Mouse (Mus musculus) cerebellum, adult 8-10 months (tissue): Measurements from ENCODE around the gene Cd8b1.
"Not testable (repeated sequence)": the region's sequence is repeated elsewhere in the genome, so short reads cannot be mapped to it uniquely, and the experiment has no call there.

Source experiments
- DNase-seq: peaks from one replicate; pipeline ENCODE4 v3.0.0; 2022

Cd8b1 gene

DNA sequence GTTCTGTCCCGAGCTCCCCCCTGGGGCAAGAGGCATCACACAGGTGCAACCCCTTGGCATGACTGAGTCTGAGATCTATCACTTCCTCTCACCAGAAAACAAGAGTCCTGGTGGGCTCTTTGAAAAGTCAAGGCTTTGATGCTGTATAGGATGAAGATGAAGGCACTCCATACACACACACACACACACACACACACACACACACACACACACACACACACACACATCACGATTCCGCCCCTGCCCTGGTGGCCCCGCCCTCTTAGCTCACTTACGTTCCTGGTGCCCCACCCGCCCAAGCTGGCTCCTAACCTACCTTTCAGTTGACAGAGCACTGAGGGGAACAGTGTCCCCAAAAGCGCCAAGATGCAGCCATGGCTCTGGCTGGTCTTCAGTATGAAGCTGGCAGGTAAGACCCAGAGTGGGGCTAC, at the start of gene Cd8b1:
Gene Cd8b1 (plus strand): TSS at position 298 of the 431 bp plus-strand sequence.
- DNase-seq: no peak

DNA sequence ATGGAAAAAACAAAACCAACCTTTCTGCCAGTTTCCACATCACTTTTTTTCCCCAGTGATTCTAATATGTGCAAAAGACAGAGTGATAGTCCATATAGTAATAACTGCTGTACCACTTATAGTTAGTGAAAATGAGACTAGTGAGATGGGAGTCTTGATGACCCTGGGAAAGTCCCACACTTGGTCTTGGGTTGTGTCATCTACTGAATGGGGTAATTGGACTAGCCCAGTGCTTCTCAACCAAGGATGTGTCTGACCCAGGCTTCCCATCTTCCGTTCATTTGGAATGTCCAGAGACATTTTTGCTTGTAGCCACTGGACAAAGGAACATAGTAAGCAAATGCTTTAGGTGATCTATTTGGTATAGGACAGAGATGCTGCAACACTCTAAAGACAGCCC, 48.9 kb upstream of the Cd8b1 start:
- DNase-seq: no peak

DNA sequence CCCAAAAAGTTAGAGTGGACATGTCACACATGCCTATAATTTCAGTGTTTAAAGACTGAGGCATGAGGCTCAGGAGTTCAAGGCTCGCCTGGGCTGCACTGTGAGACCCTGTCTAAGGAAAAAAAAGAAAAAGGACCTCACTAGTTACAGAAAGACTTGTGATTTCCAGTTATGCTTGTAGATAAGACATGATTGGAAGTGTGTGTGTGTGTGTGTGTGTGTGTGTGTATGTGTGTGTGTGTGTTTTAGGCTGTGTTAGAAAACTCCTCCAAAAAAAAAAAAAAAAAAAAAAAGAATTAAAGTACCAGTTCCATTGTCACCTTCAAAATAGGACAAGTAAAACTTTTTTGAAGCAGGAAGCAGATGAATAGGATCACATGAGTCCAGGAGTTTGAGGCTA, 48.0 kb upstream of the Cd8b1 start:
- no peak for DNase-seq

DNA sequence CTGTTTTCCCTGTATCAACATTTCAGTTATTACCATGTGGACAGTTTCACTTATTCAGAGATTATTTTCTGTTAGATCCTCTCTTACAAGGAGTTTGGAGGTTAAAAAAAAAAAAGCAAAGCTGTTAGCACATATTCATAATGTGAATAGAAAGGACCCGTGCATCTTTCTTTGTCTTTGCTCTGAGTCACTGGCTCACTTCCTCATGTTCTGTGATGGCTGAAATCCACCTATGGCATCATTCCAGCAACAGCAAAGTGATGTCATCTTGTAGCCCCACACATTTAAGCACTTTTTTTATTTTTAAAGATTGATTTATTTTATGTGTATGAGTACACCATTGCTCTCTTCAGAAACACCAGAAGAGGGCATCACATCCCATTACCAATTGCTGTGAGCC, 43.2 kb upstream of the Cd8b1 start:
- DNase-seq: no peak

DNA sequence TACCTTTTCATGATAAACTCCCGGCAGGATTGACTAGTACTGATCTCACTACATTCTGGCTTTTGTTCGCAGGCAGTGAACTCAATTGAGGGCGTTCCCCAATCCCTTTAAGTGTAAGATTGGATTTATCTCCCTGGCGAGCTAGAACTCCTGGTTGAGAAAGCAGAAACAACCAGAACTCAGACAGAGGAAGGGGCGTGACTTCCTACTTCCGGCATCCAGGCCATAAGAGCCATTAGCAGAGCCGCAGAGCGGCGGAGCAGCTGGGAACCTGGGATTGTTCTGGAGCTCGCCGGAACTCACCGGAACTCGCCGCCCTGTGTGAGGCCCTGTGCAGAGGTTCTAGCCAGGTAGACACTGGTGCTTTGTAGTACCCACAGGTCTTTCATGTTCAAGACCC, 29.1 kb upstream of the Cd8b1 start:
- no peak for DNase-seq

DNA sequence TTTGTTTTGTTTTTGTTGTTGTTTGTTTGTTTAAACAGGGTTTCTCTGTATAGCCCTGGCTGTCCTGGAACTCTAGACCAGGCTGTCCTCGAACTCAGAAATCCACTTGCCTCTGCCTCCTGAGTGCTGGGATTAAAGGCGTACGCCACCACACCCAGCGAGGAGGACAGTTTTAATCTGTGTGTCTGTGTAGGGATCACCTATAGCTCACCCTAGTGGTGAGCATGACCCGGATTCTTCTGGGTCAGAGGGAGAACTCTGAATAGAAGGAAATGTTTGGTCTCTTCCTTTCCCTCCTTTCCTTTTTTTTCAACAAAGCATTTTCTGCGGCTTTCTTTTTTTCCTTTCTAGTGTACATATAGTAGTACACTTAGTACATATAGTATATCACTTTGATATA, 27.3 kb upstream of the Cd8b1 start:
- no peak for DNase-seq

DNA sequence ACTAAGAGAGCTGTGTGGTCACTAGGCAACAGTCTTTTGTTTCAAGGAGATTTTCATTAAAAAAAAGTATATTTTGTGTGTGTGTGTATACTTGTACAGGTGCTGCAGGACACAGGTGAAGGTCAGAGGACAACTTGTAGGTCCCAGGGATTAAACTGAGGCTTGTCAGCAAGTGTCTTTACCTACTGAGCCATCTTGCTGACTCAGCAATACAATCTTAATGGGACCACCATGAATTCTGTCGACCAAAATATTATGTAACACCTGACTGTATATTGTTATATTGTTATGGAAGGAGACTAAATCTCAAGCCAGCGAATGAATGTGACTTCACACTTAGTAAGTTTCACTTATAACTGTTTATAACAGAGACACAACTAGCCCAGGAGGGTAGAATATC, 24.5 kb upstream of the Cd8b1 start:
- DNase-seq: no peak

DNA sequence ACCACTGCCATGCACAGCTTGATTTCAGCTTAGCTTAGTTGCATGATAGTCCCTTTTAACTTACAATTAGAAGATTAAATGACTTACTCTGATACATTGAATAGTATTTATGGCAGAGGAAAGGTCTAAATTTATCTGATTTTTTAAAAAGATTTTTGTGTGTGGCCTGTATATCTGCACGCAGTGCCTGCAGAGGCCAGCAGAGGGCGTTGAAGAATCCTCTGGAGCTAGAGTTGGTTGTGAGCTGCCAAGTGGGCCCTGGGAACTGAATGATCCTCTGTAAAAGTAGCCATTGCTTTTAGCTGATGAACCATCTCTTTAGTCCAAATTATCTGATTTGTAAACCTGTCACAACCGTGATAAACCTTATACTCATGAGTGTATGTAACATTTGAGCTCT, 23.8 kb upstream of the Cd8b1 start:
- peak; percentile 12 for DNase-seq

DNA sequence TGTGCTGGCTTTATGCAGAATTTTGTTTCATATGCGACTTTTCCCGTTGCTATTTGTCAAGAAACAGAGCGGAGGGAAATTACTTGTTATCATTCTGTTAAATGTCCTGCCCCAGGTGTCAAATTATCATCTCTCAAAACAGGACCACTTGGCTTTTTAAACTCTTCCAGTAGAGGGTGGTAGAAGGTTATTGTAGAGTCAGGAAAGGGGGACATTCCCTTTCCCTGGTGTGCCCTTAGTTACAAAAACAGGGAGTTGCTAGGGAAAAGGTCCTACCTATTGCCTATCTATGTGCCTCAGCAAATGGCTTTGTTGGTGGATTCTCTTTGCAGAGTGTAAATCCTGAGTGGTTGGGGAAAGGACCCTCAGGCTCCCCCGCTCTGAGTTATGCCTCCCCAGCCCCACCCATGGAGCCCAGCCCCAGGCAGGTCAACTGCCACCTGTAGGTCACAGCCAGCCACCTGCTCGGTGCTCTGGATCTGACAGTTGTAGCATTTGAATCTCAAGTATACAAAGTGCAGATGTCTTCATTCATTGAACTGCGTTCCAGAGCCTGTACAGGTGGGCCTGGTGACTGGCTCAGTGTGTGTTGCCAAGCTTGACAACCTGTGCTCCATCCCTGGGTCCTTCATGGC, 20.4 kb upstream of the Cd8b1 start:
- DNase-seq: no peak

DNA sequence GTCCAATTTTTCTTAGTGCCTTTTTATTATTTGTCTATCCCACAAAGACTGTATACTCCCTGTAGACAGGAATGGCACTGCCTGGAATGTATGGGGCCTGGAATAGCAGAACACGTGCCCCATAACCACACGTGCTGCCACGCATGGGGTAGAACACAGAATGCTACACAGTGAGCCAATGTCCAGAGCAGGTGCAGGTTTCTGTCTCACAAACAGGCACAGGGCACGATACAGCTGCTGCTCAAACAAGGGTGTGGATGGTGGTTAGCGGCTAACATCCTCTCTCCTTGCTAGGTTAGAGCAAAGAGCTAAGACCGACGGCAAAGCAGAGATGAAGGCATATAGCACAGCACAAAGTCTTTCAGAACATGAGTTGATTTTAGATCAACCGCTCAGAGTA, 15.1 kb upstream of the Cd8b1 start:
- no peak for DNase-seq

DNA sequence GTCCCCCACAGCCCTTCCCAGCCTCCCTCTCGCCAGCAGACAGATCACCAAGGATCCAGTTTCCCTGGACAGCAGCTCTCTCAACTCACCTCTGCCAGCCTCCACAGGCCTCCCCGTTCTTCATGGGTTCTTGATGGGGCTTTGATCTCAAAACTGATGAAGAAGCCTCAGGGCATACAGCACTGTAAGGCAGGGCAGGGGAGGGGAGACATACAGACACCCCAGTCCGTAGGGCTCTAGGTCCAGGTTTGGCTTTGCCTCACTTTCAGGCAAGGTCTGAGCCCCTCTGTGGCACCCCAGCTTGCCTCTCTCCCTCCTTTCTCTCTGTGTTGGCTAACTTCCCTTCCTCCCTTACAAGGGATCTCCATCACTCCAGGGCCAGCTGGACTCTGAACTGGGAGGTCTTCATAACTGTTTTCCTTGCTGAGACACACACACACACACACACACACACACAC, 733 bp upstream of the Cd8b1 start, which contains the start of gene Smyd1:
Gene Smyd1 (minus strand): TSS at position 408 of the 458 bp plus-strand sequence.
- DNase-seq: no peak

DNA sequence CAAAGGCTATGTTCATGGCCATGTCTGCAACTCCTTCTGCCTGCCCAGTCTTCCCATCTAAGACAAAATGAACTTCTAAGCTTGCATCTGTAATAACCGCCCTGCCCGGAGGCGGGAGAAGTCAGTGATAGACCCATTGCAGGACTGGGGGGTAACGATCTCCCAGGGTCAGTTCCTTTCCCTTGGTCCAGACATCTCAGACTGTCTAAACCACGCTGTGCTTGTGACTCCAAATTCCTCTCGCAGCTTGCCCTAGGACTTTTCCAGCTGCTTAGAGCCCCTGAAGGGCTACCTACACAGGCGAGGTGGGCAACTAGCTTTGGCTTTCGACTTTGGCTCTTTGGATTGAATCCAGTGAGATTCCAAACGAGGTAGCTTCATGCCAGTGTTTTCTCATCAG, 2.2 kb downstream of the Cd8b1 start:
- DNase-seq: no peak

DNA sequence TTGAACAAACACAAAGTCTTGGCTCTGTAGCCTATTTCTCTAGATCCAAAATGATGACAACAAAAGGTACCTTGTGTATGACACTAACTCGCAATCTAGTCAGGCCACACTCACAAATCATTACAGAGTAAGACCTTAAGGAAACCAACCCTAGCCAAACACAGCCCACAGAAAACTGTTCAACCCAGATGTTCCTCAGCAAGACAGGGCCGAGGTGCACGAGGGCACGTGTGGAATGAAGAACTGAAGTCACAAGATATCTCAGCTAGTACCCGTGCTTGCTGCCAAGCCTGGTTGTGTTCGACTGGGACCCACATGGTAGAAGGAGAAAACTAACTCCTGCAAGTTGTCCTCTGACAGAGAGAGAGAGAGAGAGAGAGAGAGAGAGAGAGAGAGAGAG, 7.3 kb downstream of the Cd8b1 start:
- no peak for DNase-seq

DNA sequence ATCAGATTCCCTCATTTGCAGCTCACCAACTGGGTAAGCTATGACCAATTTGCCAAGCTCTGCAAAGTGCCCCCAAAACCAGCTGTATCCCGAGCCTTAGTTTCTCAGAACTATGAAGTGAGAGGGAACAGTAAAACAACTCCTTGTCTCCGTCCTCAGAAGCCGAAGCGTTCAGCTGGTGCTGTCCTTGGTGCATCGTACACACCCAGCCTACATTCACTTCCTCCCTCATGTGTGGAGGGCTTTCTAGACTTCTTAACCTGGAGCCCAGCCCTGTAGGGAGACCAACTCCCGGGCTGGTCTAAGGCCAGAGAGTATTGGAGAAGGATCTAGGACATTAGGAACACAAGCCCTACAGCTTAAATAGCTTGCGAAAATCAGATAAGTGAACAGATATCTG, 7.9 kb downstream of the Cd8b1 start:
- DNase-seq: no peak

DNA sequence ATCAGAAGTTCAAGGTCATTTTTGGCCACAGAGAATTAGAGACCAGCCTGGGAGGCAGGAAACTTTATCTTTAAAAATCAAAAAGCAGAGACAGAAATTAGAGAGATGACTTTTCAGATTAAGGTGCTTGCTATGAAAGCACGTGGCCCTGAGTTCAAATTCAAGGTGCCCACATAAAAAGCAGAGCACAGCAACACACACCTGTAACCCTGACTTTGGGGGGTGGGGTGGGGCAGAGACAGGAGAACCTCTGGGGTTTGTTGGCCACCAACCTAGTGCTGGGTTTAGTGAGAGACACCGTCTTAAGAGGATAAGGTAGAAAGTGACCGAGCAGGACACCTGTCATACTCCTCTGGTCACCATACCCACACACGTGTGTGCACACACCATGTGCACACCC, 8.9 kb downstream of the Cd8b1 start:
- not testable (repeated sequence) for DNase-seq

DNA sequence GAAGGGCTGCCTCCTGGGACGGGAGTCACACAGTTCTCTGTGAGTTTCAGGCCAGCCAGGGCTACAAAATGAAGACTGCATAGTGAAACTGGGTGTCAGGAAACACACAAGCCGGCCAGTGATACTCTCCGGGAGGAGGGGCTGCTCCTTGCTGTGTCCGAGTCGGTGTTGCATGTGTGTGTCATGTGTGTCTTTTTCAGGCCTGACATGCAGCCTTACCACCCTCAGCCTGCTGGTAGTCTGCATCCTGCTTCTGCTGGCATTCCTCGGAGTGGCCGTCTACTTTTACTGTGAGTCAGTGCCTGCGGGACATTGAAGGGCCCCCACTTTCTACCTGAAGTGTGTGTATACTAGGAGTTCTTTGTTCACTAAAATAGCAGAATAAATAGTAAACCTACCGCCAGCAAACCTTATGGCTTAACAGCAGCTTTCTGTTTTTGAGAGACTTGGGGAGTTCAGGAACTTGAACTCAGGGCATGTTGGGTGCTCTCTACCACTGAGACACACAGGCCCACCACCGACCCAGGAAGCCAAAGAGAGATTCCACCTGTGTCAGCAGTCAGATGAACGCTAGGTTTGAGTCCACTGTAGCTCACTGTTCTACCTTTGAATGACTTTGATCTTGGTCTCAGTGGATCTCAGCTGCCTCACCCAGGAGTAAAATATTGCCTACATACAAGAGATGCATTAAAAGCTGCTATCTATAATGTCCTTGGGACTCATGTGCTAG, 9.8 kb downstream of the Cd8b1 start:
- DNase-seq: no peak

DNA sequence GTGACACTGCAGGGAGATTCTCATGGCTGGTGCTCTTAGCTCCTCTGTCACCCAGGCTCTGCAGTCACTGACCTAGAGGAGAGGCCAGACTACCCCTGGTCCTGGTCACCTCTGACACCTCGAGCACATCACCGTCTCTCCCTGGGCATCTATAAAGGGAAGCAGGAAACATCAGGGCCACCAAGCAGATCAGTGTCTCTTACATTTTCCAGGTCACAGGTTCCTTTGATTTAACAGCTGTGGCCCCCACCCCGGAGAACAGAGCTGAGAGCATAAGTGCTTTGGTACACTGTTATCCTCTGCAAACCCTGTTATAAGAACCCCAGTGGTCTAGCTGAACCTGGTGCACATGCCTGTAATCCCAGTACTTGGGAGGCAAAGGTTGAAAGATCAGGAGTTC, 10.4 kb downstream of the Cd8b1 start:
- no peak for DNase-seq

DNA sequence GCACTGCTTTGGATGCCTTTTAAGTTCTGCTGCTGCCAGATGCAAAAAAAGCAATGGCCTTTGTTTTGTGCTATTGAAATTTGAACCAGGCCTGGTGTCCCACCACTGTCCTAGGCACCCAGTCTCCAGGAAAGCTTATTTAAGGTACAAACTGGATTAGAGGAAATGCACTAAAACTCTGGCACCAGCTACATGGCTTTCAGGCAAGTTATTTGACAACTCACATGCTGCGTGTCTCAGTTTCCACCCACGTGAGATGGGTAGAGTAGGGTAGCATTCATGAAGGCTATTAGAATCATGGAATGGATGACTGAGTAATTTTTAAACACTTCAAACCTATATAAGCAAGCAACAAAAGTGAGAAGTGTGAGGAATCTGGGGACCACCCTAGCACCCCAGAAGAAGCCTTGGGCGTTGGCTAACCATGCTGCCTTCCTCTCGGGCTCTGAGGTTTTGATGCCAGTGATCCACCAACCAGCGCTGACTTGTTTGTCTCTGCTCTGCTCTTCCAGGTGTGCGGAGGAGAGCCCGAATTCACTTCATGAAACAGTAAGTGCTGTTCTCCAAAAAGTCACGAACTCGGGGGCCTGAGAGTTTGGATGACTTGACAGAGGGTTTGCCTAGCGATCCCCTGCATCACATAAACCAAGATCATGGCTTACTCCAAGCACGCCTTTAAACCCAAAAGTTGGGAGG, 11.1 kb downstream of the Cd8b1 start:
- no peak for DNase-seq

DNA sequence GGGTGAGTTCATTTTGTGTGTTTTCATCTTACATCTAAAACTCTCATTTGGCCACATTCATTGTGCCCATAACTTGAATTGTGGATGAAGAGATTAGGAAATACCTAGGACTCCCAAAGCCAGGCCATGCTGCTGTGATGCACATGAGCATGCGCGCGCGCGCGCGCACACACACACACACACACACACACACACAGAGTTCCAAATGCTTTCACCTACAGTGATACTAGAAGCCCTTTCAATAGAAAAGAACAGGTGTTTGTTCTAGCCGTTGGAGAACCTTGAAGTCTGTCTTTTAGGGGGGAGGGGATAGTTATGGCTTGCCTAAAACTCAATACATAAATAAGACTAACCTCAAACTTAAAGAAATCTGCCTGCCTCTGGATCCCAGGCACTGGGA, 15.1 kb downstream of the Cd8b1 start:
- no peak for DNase-seq

DNA sequence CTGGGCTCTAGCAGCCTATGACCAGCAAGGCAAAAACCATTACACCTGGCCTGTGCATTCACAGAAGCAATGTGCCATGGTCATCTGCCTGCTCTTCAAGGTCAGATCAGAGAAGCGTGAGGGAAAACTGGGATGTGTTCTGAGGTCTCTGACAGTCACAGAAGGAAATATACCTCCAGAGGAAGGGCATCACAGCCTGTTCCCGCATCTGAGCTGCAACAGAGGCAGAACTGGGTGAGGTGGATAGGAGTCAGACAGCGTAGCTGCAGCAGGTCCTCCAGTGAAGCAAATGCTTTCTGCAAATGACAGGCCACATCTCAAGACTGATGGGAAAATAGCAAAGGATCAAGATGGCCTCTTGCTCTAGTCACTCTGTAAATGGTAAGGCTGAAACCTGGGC, 16.4 kb downstream of the Cd8b1 start:
- DNase-seq: no peak

DNA sequence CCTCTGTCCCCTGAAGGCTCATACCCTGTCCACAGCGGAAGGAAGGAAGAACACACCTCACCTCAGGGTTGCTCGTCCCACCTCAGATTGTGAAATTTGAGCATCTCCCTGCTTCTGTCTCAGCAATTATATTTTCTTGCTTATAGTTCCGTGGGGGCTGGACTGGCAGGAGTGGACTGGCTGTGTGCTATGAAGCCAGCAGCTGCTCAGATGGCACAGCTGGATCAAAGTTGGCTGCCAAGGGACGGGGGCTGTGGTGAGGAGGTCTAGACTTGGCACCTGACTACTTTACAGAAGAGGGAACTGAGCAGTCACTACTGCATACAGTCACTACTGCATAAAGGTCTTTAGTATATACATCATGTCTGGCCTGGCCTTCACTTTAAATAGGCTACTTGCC, 16.8 kb downstream of the Cd8b1 start:
- no peak for DNase-seq

DNA sequence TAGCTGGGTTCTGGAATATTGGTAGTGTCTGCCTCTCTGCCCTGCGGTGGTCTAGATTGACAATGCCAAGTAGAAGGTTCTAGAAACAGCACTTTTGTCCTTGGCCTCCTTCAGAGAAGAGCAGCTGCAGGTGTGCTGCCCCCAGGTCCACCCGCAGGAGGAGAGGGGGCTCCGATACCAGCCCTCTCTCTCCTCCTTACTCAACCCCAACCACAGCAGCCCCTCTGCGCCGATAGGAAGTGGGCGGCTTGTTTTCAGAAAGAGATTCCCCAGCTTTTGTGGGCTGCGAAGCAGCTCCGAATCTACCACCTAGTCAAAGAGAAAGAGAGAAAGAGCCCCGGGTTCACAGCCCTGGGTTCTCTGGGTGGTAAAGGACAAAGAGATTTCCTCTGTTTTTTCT, 18.6 kb downstream of the Cd8b1 start:
- no peak for DNase-seq

DNA sequence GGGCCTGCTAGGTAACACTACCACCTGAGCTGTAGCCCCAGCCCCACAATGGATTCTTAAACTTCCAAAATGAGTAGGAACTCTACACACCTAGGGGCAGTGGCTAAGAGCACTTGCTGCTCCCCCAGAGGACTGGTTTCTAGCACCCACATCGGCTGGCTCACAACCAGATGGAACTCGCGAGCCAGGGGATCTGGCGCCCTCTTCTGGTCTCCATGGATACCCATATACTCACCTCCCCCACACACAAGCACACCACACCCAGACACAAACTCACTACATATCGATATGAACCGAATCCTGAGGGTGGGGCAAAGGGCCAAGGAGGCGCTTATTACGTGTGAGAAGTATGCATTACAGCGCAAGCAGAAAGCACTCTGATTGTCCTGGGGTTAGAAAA, 25.4 kb downstream of the Cd8b1 start:
- no peak for DNase-seq

DNA sequence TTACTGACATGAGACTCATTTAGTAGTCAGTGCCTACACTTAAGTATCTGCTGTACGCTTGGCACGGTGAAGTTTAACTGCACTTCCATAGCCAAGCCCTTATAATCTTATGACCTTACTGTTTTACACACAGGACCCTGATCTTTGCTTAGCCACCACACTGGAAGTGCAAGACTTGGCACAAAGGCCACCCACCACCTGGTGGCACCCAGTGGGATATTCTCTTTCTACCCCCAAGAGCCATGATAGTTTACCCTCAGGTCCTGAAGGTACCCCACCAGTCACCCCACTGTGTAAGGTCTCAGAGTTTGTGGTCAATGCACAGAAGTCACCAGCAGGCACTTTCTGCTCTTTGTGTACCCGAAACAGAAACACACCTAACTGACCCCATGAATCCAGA, 28.6 kb downstream of the Cd8b1 start:
- no peak for DNase-seq
